ENCODE assay signal across 16 mouse cellular contexts in the genomic region with DNA sequence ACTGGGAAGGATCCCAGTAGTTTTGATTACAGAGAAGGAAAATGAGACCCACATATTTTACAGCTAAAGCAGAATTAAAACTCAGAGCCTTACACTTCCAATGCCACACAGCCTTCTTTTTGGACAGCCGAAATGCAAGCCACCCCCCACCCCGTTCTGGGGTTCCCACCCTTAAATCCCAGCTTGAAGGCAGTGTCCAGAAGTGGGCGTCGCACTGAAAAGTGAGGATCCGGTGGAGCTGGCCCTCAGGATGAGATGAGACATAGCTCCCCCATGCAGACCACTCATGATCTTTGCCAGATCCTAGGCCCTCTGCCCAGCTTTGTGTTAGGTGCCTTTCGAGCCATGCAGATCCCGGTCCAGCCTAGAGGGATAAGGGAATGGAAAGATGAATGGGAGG. TPM values are rescaled to one million over a fixed set of nuclear protein-coding genes. Genes with fewer than 3 reads are reported as not detected.
A peak's percentile ranks its signal among the peaks of the same experiment; 100 is the strongest.
DNase-seq lines count a peak whose midpoint lies in the region; ATAC-seq and TF ChIP-seq lines count a peak whose summit lies in the region.
"Had no signal": no experiment of that assay in that cellular context is flagged by ENCODE, and none has a peak within 500 bp of the region (broad histone marks: within the 10 kb centered on the region; RNA-seq: fewer than 3 reads in every experiment).

Gene Gm128, minus strand, starts transcription at position 101 of the 400 bp plus-strand sequence.

- H3K4me3 ChIP-seq in heart, embryonic 11.5 days (ENCODE audit: low read depth, low read length), result 0 out of 2 replicates have a peak within 1 kb of the TSS, but pooled peaks have one; percentile 0
- H3K4me3 ChIP-seq in heart, adult 2 months, result no peak within 1 kb of the TSS
- H3K4me3 ChIP-seq in kidney, postnatal 0 days (replicated peaks; ENCODE audit: low read depth, low read length), result no peak within 1 kb of the TSS
- H3K4me3 ChIP-seq in ES-Bruce4 (ENCODE audit: low read depth, low read length), result peak within 1 kb of the TSS; percentile 46
- H3K4me3 ChIP-seq in limb, embryonic 10.5 days, result peak within 1 kb of the TSS; percentile 36
- H3K4me3 ChIP-seq in cerebellum, adult 2 months (replicated peaks; ENCODE audit: insufficient read depth, low read depth, low read length), result no peak within 1 kb of the TSS

- H3K4me2 ChIP-seq in heart, embryonic 11.5 days, result peak within 1 kb of the TSS; percentile 58
- H3K4me2 ChIP-seq in kidney, postnatal 0 days (ENCODE audit: low read length), result peak within 1 kb of the TSS; percentile 10; the same call in 1 of the 2 replicates

- TF ChIP-seq EP300 in heart, adult 2 months (IDR thresholded peaks at IDR 0.05; ENCODE audit: insufficient read depth, low read depth, low read length), result no peak
- no peak for TF ChIP-seq EP300 in ES-Bruce4 (IDR thresholded peaks at IDR 0.05; ENCODE audit: insufficient read depth, low read depth, low read length)

- H3K9me3 ChIP-seq in heart, embryonic 11.5 days (replicated peaks; ENCODE audit: control insufficient read depth, low read length), result no peaks in the 10 kb centered on the region
- no peaks in the 10 kb centered on the region for H3K9me3 ChIP-seq in kidney, postnatal 0 days (replicated peaks; ENCODE audit: low read length)
- no peaks in the 10 kb centered on the region for H3K9me3 ChIP-seq in ES-Bruce4 (replicated peaks; ENCODE audit: control insufficient read depth, insufficient read depth, low read length, poor library complexity, severe bottlenecking)
- no peaks in the 10 kb centered on the region for H3K9me3 ChIP-seq in limb, embryonic 10.5 days (replicated peaks)

- DNase-seq in heart, adult 2 months, result no peak
- DNase-seq in kidney, postnatal 0 days (ENCODE audit: low spot score), result no peak
- no peak for DNase-seq in kidney, postnatal 36 days
- no peak for DNase-seq in limb, embryonic 10.5 days (ENCODE audit: low spot score)
- DNase-seq in cerebellum, adult 2 months, result no peak
- DNase-seq in adrenal gland, postnatal 36 days, result no peak
- DNase-seq: adrenal gland, adult 2 months; B cell, adult 2 months; gastrocnemius, postnatal 14 days; kidney, adult 11 months; thymus, adult 18-20 months had no signal

- H3K4me1 ChIP-seq in heart, embryonic 11.5 days (ENCODE audit: control insufficient read depth, insufficient read depth, low read length), result no peaks in the 10 kb centered on the region
- peaks cover 5% of the 10 kb centered on the region for H3K4me1 ChIP-seq in heart, adult 2 months (ENCODE audit: control insufficient read depth, insufficient read depth, low read length)
- H3K4me1 ChIP-seq in kidney, postnatal 0 days (replicated peaks; ENCODE audit: insufficient read depth, low read length), result 0 out of 2 replicates have a peak, but pooled peaks cover 6% of the 10 kb centered on the region
- peaks cover 2% of the 10 kb centered on the region for H3K4me1 ChIP-seq in ES-Bruce4 (ENCODE audit: control insufficient read depth, insufficient read depth, low read length)
- H3K4me1 ChIP-seq in limb, embryonic 10.5 days, result peaks cover 17% of the 10 kb centered on the region
- peaks cover under 1% of the 10 kb centered on the region; the same call in 1 of the 2 replicates for H3K4me1 ChIP-seq in cerebellum, adult 2 months (ENCODE audit: control insufficient read depth, insufficient read depth, low read length)

- peaks cover 7% of the 10 kb centered on the region; the same call in 1 of the 2 replicates for H3K36me3 ChIP-seq in heart, embryonic 11.5 days (ENCODE audit: control insufficient read depth, insufficient read depth, low read length)
- H3K36me3 ChIP-seq in heart, adult 2 months (ENCODE audit: control insufficient read depth, insufficient read depth, low read length), result no peaks in the 10 kb centered on the region
- 0 out of 2 replicates have a peak, but pooled peaks cover 7% of the 10 kb centered on the region for H3K36me3 ChIP-seq in kidney, postnatal 0 days (ENCODE audit: insufficient read depth, low read length)
- no peaks in the 10 kb centered on the region for H3K36me3 ChIP-seq in ES-Bruce4 (ENCODE audit: control insufficient read depth, insufficient read depth, low read length, poor library complexity, severe bottlenecking)
- H3K36me3 ChIP-seq in limb, embryonic 10.5 days, result peaks cover 31% of the 10 kb centered on the region

- ATAC-seq in heart, embryonic 11.5 days (replicated peaks; ENCODE audit: insufficient number of reproducible peaks, low FRiP score, low TSS enrichment), result no peak
- no peak for ATAC-seq in kidney, postnatal 0 days (replicated peaks; ENCODE audit: low FRiP score, low read depth)
- ATAC-seq: forebrain, embryonic 14.5 days had no signal

- no peak for TF ChIP-seq POLR2A in heart, adult 2 months (IDR thresholded peaks at IDR 0.05; ENCODE audit: insufficient read depth, low read depth, low read length)
- TF ChIP-seq POLR2A in ES-Bruce4 (IDR thresholded peaks at IDR 0.05; ENCODE audit: insufficient read depth, low read length), result no peak
- TF ChIP-seq POLR2A in cerebellum, adult 2 months (IDR thresholded peaks at IDR 0.05; ENCODE audit: borderline replicate concordance, insufficient read depth, low read length), result no peak

- intact Hi-C loops in heart, adult 2 months (cut with DNase I), result no loop called here

- H3K27me3 ChIP-seq in heart, embryonic 11.5 days (ENCODE audit: control insufficient read depth, insufficient read depth, low read length), result no peaks in the 10 kb centered on the region
- no peaks in the 10 kb centered on the region for H3K27me3 ChIP-seq in heart, adult 2 months (ENCODE audit: control insufficient read depth, insufficient read depth, low read length)
- H3K27me3 ChIP-seq in kidney, postnatal 0 days (ENCODE audit: insufficient read depth, low read length), result no peaks in the 10 kb centered on the region
- no peaks in the 10 kb centered on the region for H3K27me3 ChIP-seq in ES-Bruce4 (ENCODE audit: control insufficient read depth, insufficient read depth, low read length, poor library complexity, severe bottlenecking)
- no peaks in the 10 kb centered on the region for H3K27me3 ChIP-seq in limb, embryonic 10.5 days (ENCODE audit: low read depth, poor library complexity, severe bottlenecking)
- no peaks in the 10 kb centered on the region for H3K27me3 ChIP-seq in cerebellum, adult 2 months (ENCODE audit: control insufficient read depth, insufficient read depth, low read length)

- H3K9ac ChIP-seq in heart, embryonic 11.5 days (ENCODE audit: low read depth, low read length), result peak within 1 kb of the TSS; percentile 66; the same call in 1 of the 2 replicates
- H3K9ac ChIP-seq in heart, adult 2 months (ENCODE audit: low read depth, low read length), result no peak within 1 kb of the TSS
- no peak within 1 kb of the TSS for H3K9ac ChIP-seq in kidney, postnatal 0 days (ENCODE audit: low read depth, low read length)
- peak within 1 kb of the TSS; percentile 54 for H3K9ac ChIP-seq in ES-Bruce4 (ENCODE audit: low read depth, poor library complexity, severe bottlenecking)

- WGBS in heart, embryonic 11.5 days (ENCODE audit: insufficient replicate concordance), result 78% methylated on average over 7 of the region's 7 CpGs
- 64% methylated on average over 7 of the region's 7 CpGs for WGBS in heart, adult 2 months
- WGBS in kidney, postnatal 0 days, result 84% methylated on average over 7 of the region's 7 CpGs
- 80% methylated on average over 7 of the region's 7 CpGs for WGBS in limb, embryonic 10.5 days
- 66% methylated on average over 7 of the region's 7 CpGs for WGBS in cerebellum, adult 2 months

- H3K27ac ChIP-seq in heart, embryonic 11.5 days (ENCODE audit: low read depth, low read length), result no peak within 1 kb of the TSS
- H3K27ac ChIP-seq in heart, adult 2 months, result no peak within 1 kb of the TSS
- H3K27ac ChIP-seq in kidney, postnatal 0 days, result no peak within 1 kb of the TSS
- no peak within 1 kb of the TSS for H3K27ac ChIP-seq in ES-Bruce4 (ENCODE audit: insufficient read depth, low read length)
- H3K27ac ChIP-seq in limb, embryonic 10.5 days, result peak within 1 kb of the TSS; percentile 67
- H3K27ac ChIP-seq in cerebellum, adult 2 months (ENCODE audit: insufficient read depth, low read length), result no peak within 1 kb of the TSS

- no peaks in the 10 kb centered on the region for H3K79me2 ChIP-seq in heart, adult 2 months (replicated peaks; ENCODE audit: control insufficient read depth, insufficient read depth, low read length)

- TF ChIP-seq CTCF in heart, adult 2 months (IDR thresholded peaks at IDR 0.05), result no peak
- no peak for TF ChIP-seq CTCF in kidney, postnatal 0 days (IDR thresholded peaks at IDR 0.05; ENCODE audit: low read depth)
- TF ChIP-seq CTCF in ES-Bruce4 (IDR thresholded peaks at IDR 0.05; ENCODE audit: low read depth, low read length), result no peak
- TF ChIP-seq CTCF in cerebellum, adult 2 months (IDR thresholded peaks at IDR 0.05; ENCODE audit: borderline replicate concordance, insufficient read depth, low read depth, low read length), result no peak

RNA-seq across cellular contexts. Expression of gene Gm128, which starts in this region (rescaled TPM):
- polyA plus RNA-seq in heart, embryonic 11.5 days (2014; fragmentation: Nextera tagmentation; extraction: Ambion mirVana), result 0.30 and 0.62 TPM in 2 replicates
- not detected for total RNA-seq in heart, adult 2 months (2021)
- 0.16 and 0.26 TPM in 2 replicates for polyA plus RNA-seq in heart, adult 2 months (2012; rRNA removed)
- polyA plus RNA-seq in kidney, postnatal 0 days (2015; fragmentation: Nextera tagmentation; extraction: Ambion mirVana), result 1.2 and 1.3 TPM in 2 replicates
- polyA plus RNA-seq in ES-Bruce4 (2011; ENCODE audit: insufficient read depth, insufficient read length, low read depth, missing spikeins), result 1.2 and 2.1 TPM in 2 replicates
- 0.65 and 0.92 TPM in 2 replicates for polyA plus RNA-seq in limb, embryonic 10.5 days (2016; fragmentation: Nextera tagmentation; extraction: Ambion mirVana)
- 0.75 and 0.90 TPM in 2 replicates for polyA plus RNA-seq in cerebellum, adult 2 months (2012; rRNA removed)
- under 1 TPM; 0.17 to 0.26 TPM for total RNA-seq in adrenal gland, postnatal 36 days (2021)
- total RNA-seq: layer of hippocampus, postnatal 14 days had no signal
- polyA plus RNA-seq: forebrain, embryonic 14.5 days; liver, adult 2 months had no signal

Comparison
In these comparisons a context has a peak if more than half of its experiments do, and no peak if none do; other contexts are left out.
1. H3K4me3 ChIP-seq: peak in heart, embryonic 11.5 days (single experiment), ES-Bruce4 (single experiment) and limb, embryonic 10.5 days (single experiment); none in heart, adult 2 months (single experiment), kidney, postnatal 0 days (single experiment) and cerebellum, adult 2 months (single experiment).
2. H3K9ac ChIP-seq: peak in heart, embryonic 11.5 days (single experiment) and ES-Bruce4 (single experiment); none in heart, adult 2 months (single experiment) and kidney, postnatal 0 days (single experiment).